Mouse (Mus musculus) naive thymus-derived CD4-positive, alpha-beta T cell, adult 2 months (primary cell): ENCODE measurements around the gene Vmn1r194.
"Not testable (repeated sequence)": the region's sequence is repeated elsewhere in the genome, so short reads cannot be mapped to it uniquely, and the experiment has no call there.

Source experiments
- DNase-seq: peaks from one replicate; pipeline ENCODE4 v3.0.0-alpha.2; 2011; ENCODE audit warnings: low read depth

Vmn1r194 gene

GRCm38 (mm10) chr13:22243915-22244314 lies at the start of gene Vmn1r194:
TSS of gene Vmn1r194 (plus strand) at chr13:22244215.
- DNase-seq, result no peak

- DNase-seq, result not testable (repeated sequence)
Observed at GRCm38 (mm10) chr13:22223060-22223459, 21.0 kb upstream of the Vmn1r194 start, which contains the start of gene Vmn1r193. TSS of gene Vmn1r193 (minus strand) at chr13:22223160.

GRCm38 (mm10) chr13:22270222-22270621 lies 26.2 kb downstream of the Vmn1r194 start, which contains the start of gene Vmn1r195:
TSS of gene Vmn1r195 (plus strand) at chr13:22270522.
- DNase-seq, result not testable (repeated sequence)

GRCm38 (mm10) chr13:22271721-22272120 lies 27.7 kb downstream of the Vmn1r194 start:
- DNase-seq, result no peak

- DNase-seq, result no peak
Observed at GRCm38 (mm10) chr13:22284578-22284977, 40.6 kb downstream of the Vmn1r194 start.

GRCm38 (mm10) chr13:22289620-22290019 lies 45.6 kb downstream of the Vmn1r194 start, which contains the start of gene Vmn1r196:
TSS of gene Vmn1r196 (plus strand) at chr13:22289920.
- DNase-seq, result no peak
